8 mouse cellular contexts compared by ENCODE assay signal in genomic region chr6:5223551-5223950, GRCm38 (mm10). TPM values are rescaled to one million over a fixed set of nuclear protein-coding genes. Genes with fewer than 3 reads are reported as not detected.
"Had no signal": no experiment of that assay in that cellular context is flagged by ENCODE, and none has a peak within 500 bp of the region (broad histone marks: within the 10 kb centered on the region; RNA-seq: fewer than 3 reads in every experiment).

No protein-coding gene starts in this region.

RNA-seq across cellular contexts. Expression of gene Pon1, which starts 29.8 kb away (rescaled TPM):
- total RNA-seq: neutrophil, adult 5-6 weeks had no signal
- polyA plus RNA-seq: neural tube, embryonic 13.5 days; neural tube, embryonic 14.5 days; neural tube, embryonic 15.5 days; small intestine, adult 2 months; stomach, embryonic 14.5 days; testis, adult 2 months; thymus, postnatal 0 days had no signal
